Mouse (Mus musculus): ENCODE results near the gene Dpp8. TPM values are rescaled to one million over a fixed set of nuclear protein-coding genes. Genes with fewer than 3 reads are reported as not detected.

The Dpp8 gene
- polyA plus RNA-seq, 1 experiment from 2014 or later, result 37.0 TPM

GRCm38 (mm10) chr9:65123552-65124168 lies 91.4 kb downstream of the Dpp8 start:
- peak overlapping the region; percentile 88 for H3K4me2 ChIP-seq (replicated peaks)
- no peak overlapping the region for H3K27ac ChIP-seq
- peaks cover 12% of the 10 kb centered on the region for H3K4me1 ChIP-seq
- peak; percentile 33; the same call in 1 of the 2 replicates for ATAC-seq (ENCODE audit: low FRiP score, low read depth)
- no peaks in the 10 kb centered on the region for H3K9me3 ChIP-seq
- 4% methylated on average over 48 of the region's 48 CpGs for WGBS
- H3K36me3 ChIP-seq, result peaks cover 41% of the 10 kb centered on the region
- peak overlapping the region; percentile 47 for H3K4me3 ChIP-seq
- peak overlapping the region; percentile 74 for H3K9ac ChIP-seq
- H3K27me3 ChIP-seq, result peaks cover 46% of the 10 kb centered on the region

GRCm38 (mm10) chr9:65128123-65128815 lies 96.1 kb downstream of the Dpp8 start:
- H3K4me3 ChIP-seq, result 0 out of 2 replicates have a peak overlapping the region, but pooled peaks have one; percentile 12
- no peak for ATAC-seq (ENCODE audit: low FRiP score, low read depth)
- H3K36me3 ChIP-seq, result peaks cover 62% of the 10 kb centered on the region
- WGBS, result 11% methylated on average over 25 of the region's 25 CpGs
- no peaks in the 10 kb centered on the region for H3K9me3 ChIP-seq
- H3K27me3 ChIP-seq, result peaks cover 29% of the 10 kb centered on the region
- peaks cover 11% of the 10 kb centered on the region for H3K4me1 ChIP-seq
- peak overlapping the region; percentile 44 for H3K4me2 ChIP-seq (replicated peaks)
- no peak overlapping the region for H3K27ac ChIP-seq
- H3K9ac ChIP-seq, result no peak overlapping the region; the same call in 1 of the 2 replicates

- 82% methylated on average over 5 of the region's 5 CpGs for WGBS
- Histone ChIP-seq H3K9ac (no peak overlapping the region), H3K36me3 (peaks cover 56% of the 10 kb centered on the region), H3K4me3 (no peak overlapping the region), H3K4me2 (replicated peaks) (no peak overlapping the region), H3K4me1 (0 out of 2 replicates have a peak, but pooled peaks cover 3% of the 10 kb centered on the region), H3K27ac (no peak overlapping the region), H3K27me3 (peaks cover 38% of the 10 kb centered on the region), H3K9me3 (no peaks in the 10 kb centered on the region)
- ATAC-seq (ENCODE audit: low FRiP score, low read depth), result no peak
These were observed 99.5 kb downstream of the Dpp8 start for GRCm38 (mm10) chr9:65131717-65132116.

Other genes starting within 250 kb of the Dpp8 start
- gene Dennd4a, start 221.1 kb upstream of the Dpp8 start, polyA plus RNA-seq (2015; fragmentation: Nextera tagmentation; extraction: Ambion mirVana), result 7.5 and 9.8 TPM in 2 replicates
- 0.06 TPM in 1 of 2 replicates, not detected in the other for gene Slc24a1, start 80.8 kb upstream of the Dpp8 start, polyA plus RNA-seq (2015; fragmentation: Nextera tagmentation; extraction: Ambion mirVana)
- gene Ints14, start 71.5 kb upstream of the Dpp8 start, polyA plus RNA-seq (2015; fragmentation: Nextera tagmentation; extraction: Ambion mirVana), result 52.4 and 54.9 TPM in 2 replicates
- gene Hacd3, start 10.7 kb upstream of the Dpp8 start, polyA plus RNA-seq (2015; fragmentation: Nextera tagmentation; extraction: Ambion mirVana), result 92.7 and 97.3 TPM in 2 replicates
- gene Igdcc4, start 69.1 kb downstream of the Dpp8 start, polyA plus RNA-seq (2015; fragmentation: Nextera tagmentation; extraction: Ambion mirVana), result 24.7 and 27.6 TPM in 2 replicates
- 1.2 and 2.1 TPM in 2 replicates for gene Igdcc3, start 108.8 kb downstream of the Dpp8 start, polyA plus RNA-seq (2015; fragmentation: Nextera tagmentation; extraction: Ambion mirVana)
- gene Parp16, start 162.9 kb downstream of the Dpp8 start, polyA plus RNA-seq (2015; fragmentation: Nextera tagmentation; extraction: Ambion mirVana), result 7.0 and 7.1 TPM in 2 replicates
- gene Cilp, start 232.8 kb downstream of the Dpp8 start, polyA plus RNA-seq (2015; fragmentation: Nextera tagmentation; extraction: Ambion mirVana), result 1.9 TPM in 2 replicates